In the genomic region with DNA sequence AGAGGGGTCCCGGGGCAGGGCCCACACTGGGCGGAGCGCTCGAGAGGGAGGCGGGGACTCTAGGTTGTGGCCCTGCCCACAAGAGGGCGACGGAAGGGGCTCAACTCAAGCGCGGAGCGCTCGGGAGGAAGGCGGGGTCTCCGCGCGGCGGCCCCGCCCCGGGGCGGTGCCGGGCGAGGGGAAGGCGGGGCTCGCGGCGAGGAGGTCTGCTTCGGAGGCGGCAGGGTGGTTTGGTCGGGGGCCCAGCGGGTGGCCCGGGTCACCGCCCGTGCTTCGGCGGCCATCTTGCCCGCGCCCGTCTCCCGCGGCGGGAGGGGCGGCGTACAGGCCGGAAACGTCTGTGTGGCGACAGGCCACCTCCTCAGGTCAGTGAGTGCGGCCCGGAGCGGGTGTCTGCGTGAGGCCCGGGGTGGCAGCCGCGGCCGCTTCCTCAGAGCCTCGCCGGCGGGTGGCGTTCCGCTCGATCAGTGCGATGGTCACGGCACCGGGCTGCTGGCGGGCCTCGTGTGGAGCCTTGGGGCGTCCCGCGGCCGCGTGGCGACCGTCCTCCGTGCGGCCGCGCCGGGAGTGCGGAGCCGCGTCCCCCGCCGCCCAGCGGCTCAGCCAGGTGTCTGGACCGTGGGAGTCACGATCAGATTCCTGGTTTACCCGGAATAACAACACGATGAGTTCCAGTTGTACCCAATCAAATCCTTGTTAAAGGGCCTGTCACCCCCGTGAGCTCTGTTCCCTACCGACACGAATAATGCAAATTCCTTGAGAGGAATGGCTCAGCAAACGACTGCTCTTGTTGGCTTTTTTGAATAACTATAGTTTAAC, we compare ENCODE assay signal across 8 mouse cellular contexts. TPM values are rescaled to one million over a fixed set of nuclear protein-coding genes. Genes with fewer than 3 reads are reported as not detected.
A peak's percentile ranks its signal among the peaks of the same experiment; 100 is the strongest.
DNase-seq lines count a peak whose midpoint lies in the region; ATAC-seq and TF ChIP-seq lines count a peak whose summit lies in the region.

TSS of gene Mios (plus strand) at position 176 of the 819 bp plus-strand sequence.

- H3K9ac ChIP-seq in heart, embryonic 11.5 days (ENCODE audit: low read depth, low read length): peak within 1 kb of the TSS; percentile 95
- peak within 1 kb of the TSS; percentile 93 for H3K9ac ChIP-seq in kidney, embryonic 16.5 days (replicated peaks; ENCODE audit: low read length)
- peak within 1 kb of the TSS; percentile 96 for H3K9ac ChIP-seq in liver, adult 2 months (ENCODE audit: low read depth, low read length)

- peak within 1 kb of the TSS; percentile 80 for H3ac ChIP-seq in myocyte (ENCODE audit: control insufficient read depth, insufficient read length)

- TF ChIP-seq POLR2A in bone marrow macrophage, adult 2 months (IDR thresholded peaks at IDR 0.05; ENCODE audit: borderline replicate concordance, low read depth, low read length): no peak
- TF ChIP-seq POLR2A in embryonic fibroblast, embryonic 13.5 days (IDR thresholded peaks at IDR 0.05; ENCODE audit: low read depth, low read length): peak; percentile 61
- TF ChIP-seq POLR2A in liver, adult 2 months (IDR thresholded peaks at IDR 0.05; ENCODE audit: extremely low read depth, insufficient read depth, low read length): peak; percentile 58; the same call in 1 of the 2 replicates
- TF ChIP-seq POLR2A in myocyte (IDR thresholded peaks at IDR 0.05; ENCODE audit: insufficient read length, low read depth): peak; percentile 77

- peak within 1 kb of the TSS; percentile 41 for H3K27ac ChIP-seq in bone marrow macrophage, adult 2 months (ENCODE audit: insufficient read depth, low read depth, low read length)
- peak within 1 kb of the TSS; percentile 58; the same call in 1 of the 2 replicates for H3K27ac ChIP-seq in embryonic fibroblast, embryonic 13.5 days (ENCODE audit: insufficient read depth, low read length)
- peak within 1 kb of the TSS; percentile 96 for H3K27ac ChIP-seq in heart, embryonic 11.5 days (ENCODE audit: low read depth, low read length)
- H3K27ac ChIP-seq in kidney, embryonic 16.5 days (ENCODE audit: low read length): peak within 1 kb of the TSS; percentile 97
- peak within 1 kb of the TSS; percentile 79 for H3K27ac ChIP-seq in liver, adult 2 months (replicated peaks; ENCODE audit: insufficient read depth, low read depth, low read length)

- peak within 1 kb of the TSS; percentile 68 for H3K4me2 ChIP-seq in heart, embryonic 11.5 days
- H3K4me2 ChIP-seq in kidney, embryonic 16.5 days (replicated peaks; ENCODE audit: low read depth, low read length): peak within 1 kb of the TSS; percentile 73
- peak within 1 kb of the TSS; percentile 90 for H3K4me2 ChIP-seq in myocyte (ENCODE audit: low read depth)

- no peaks in the 10 kb centered on the region for H3K27me3 ChIP-seq in heart, embryonic 11.5 days (ENCODE audit: control insufficient read depth, insufficient read depth, low read length)
- H3K27me3 ChIP-seq in kidney, embryonic 16.5 days (ENCODE audit: insufficient read depth, low read length): no peaks in the 10 kb centered on the region
- no peaks in the 10 kb centered on the region for H3K27me3 ChIP-seq in liver, adult 2 months (ENCODE audit: control insufficient read depth, insufficient read depth, low read length)
- no peaks in the 10 kb centered on the region for H3K27me3 ChIP-seq in myocyte (ENCODE audit: control insufficient read depth, insufficient read depth, insufficient read length)
- no peaks in the 10 kb centered on the region for H3K27me3 ChIP-seq in splenic B cell, adult 2 months (ENCODE audit: control insufficient read depth, insufficient read depth, low read length, poor library complexity, severe bottlenecking)

- H3K9me3 ChIP-seq in heart, embryonic 11.5 days (replicated peaks; ENCODE audit: control insufficient read depth, low read length): no peaks in the 10 kb centered on the region
- H3K9me3 ChIP-seq in kidney, embryonic 16.5 days (ENCODE audit: low read length): no peaks in the 10 kb centered on the region

- DNase-seq in A20 (ENCODE audit: low read depth, low spot score): peak; percentile 96
- peak; percentile 80 for DNase-seq in liver, adult 2 months (ENCODE audit: extremely low read depth, low read depth, low spot score)
- DNase-seq in splenic B cell, adult 2 months (ENCODE audit: low read depth, low spot score): peak; percentile 93

- H3K36me3 ChIP-seq in heart, embryonic 11.5 days (ENCODE audit: control insufficient read depth, insufficient read depth, low read length): no peaks in the 10 kb centered on the region
- H3K36me3 ChIP-seq in kidney, embryonic 16.5 days (ENCODE audit: insufficient read depth, low read length): 0 out of 2 replicates have a peak, but pooled peaks cover 5% of the 10 kb centered on the region
- peaks cover 1% of the 10 kb centered on the region; the same call in 1 of the 2 replicates for H3K36me3 ChIP-seq in liver, adult 2 months (ENCODE audit: control insufficient read depth, insufficient read depth, low read length)
- H3K36me3 ChIP-seq in myocyte (ENCODE audit: control insufficient read depth, insufficient read depth): no peaks in the 10 kb centered on the region
- no peaks in the 10 kb centered on the region for H3K36me3 ChIP-seq in splenic B cell, adult 2 months (ENCODE audit: control insufficient read depth, insufficient read depth, low read length, poor library complexity, severe bottlenecking)

- WGBS in heart, embryonic 11.5 days (ENCODE audit: insufficient replicate concordance): under 1% methylated on average over 76 of the region's 90 CpGs
- WGBS in kidney, embryonic 16.5 days: under 1% methylated on average over 65 of the region's 90 CpGs
- WGBS in liver, adult 2 months: under 1% methylated on average over 81 of the region's 90 CpGs

- H3K4me1 ChIP-seq in bone marrow macrophage, adult 2 months (ENCODE audit: control insufficient read depth, insufficient read depth, low read length): peaks cover 10% of the 10 kb centered on the region
- no peaks in the 10 kb centered on the region for H3K4me1 ChIP-seq in embryonic fibroblast, embryonic 13.5 days (ENCODE audit: control insufficient read depth, insufficient read depth, low read length)
- peaks cover 8% of the 10 kb centered on the region for H3K4me1 ChIP-seq in heart, embryonic 11.5 days (ENCODE audit: control insufficient read depth, insufficient read depth, low read length)
- peaks cover 8% of the 10 kb centered on the region; the same call in 1 of the 2 replicates for H3K4me1 ChIP-seq in kidney, embryonic 16.5 days (ENCODE audit: insufficient read depth, low read length)
- peaks cover 3% of the 10 kb centered on the region; the same call in 1 of the 2 replicates for H3K4me1 ChIP-seq in liver, adult 2 months (ENCODE audit: control insufficient read depth, insufficient read depth, low read length)

- peak; percentile 98 for ATAC-seq in heart, embryonic 11.5 days (replicated peaks; ENCODE audit: insufficient number of reproducible peaks, low FRiP score, low TSS enrichment)
- peak; percentile 98 for ATAC-seq in kidney, embryonic 16.5 days (ENCODE audit: low FRiP score, low TSS enrichment)

- no peak for TF ChIP-seq CTCF in bone marrow macrophage, adult 2 months (IDR thresholded peaks at IDR 0.05; ENCODE audit: low read depth, low read length)
- TF ChIP-seq CTCF in embryonic fibroblast, embryonic 13.5 days (IDR thresholded peaks at IDR 0.05; ENCODE audit: borderline replicate concordance, insufficient read depth, low read length): no peak
- TF ChIP-seq CTCF in liver, adult 2 months (IDR thresholded peaks at IDR 0.05; ENCODE audit: low read depth, low read length): peak; percentile 31

- H3K79me2 ChIP-seq in liver, adult 2 months (ENCODE audit: control insufficient read depth, insufficient read depth, low read length): peaks cover 4% of the 10 kb centered on the region; the same call in 1 of the 2 replicates
- peaks cover 21% of the 10 kb centered on the region for H3K79me2 ChIP-seq in myocyte (ENCODE audit: control insufficient read depth, insufficient read depth)

- peak within 1 kb of the TSS; percentile 96 for H3K4me3 ChIP-seq in bone marrow macrophage, adult 2 months (ENCODE audit: insufficient read depth, low read length)
- peak within 1 kb of the TSS; percentile 88 for H3K4me3 ChIP-seq in embryonic fibroblast, embryonic 13.5 days (ENCODE audit: insufficient read depth, low read length)
- H3K4me3 ChIP-seq in heart, embryonic 11.5 days (ENCODE audit: low read depth, low read length): peak within 1 kb of the TSS; percentile 84
- H3K4me3 ChIP-seq in kidney, embryonic 16.5 days (ENCODE audit: low read length): peak within 1 kb of the TSS; percentile 83
- peak within 1 kb of the TSS; percentile 91 for H3K4me3 ChIP-seq in liver, adult 2 months (ENCODE audit: insufficient read depth, low read depth, low read length)
- H3K4me3 ChIP-seq in myocyte: peak within 1 kb of the TSS; percentile 35

TF ChIP-seq in myocyte, 11 proteins besides CTCF, POLR2A, EP300 and RAD21:
- TF ChIP-seq POLR2AphosphoS2 (IDR thresholded peaks at IDR 0.05; ENCODE audit: insufficient read length, low read depth) (peak; percentile 71), MYOG (IDR thresholded peaks at IDR 0.05; ENCODE audit: control insufficient read depth in 1 of 3, insufficient read depth in 1 of 3, insufficient read length in 2 of 3, low read depth in 2 of 3) (peak in 1 of 3 experiments; percentile 7), MYOD1 (IDR thresholded peaks at IDR 0.05; ENCODE audit: control insufficient read depth in 1 of 3, insufficient read length in 2 of 3, low read depth in 2 of 3) (no peak), TCF3 (IDR thresholded peaks at IDR 0.05; ENCODE audit: insufficient read length, low read depth) (peak; percentile 2)

RNA-seq across cellular contexts. Expression of gene Mios, which starts in this region (rescaled TPM):
- polyA plus RNA-seq in bone marrow macrophage, adult 2 months (2012; ENCODE audit: insufficient read depth, insufficient read length, missing spikeins): 6.5 and 7.4 TPM in 2 replicates
- 20.2 and 23.8 TPM in 2 replicates for polyA plus RNA-seq in embryonic fibroblast, embryonic 13.5 days (2011; ENCODE audit: insufficient read length, low read depth, missing spikeins)
- polyA plus RNA-seq in heart, embryonic 11.5 days (2014; fragmentation: Nextera tagmentation; extraction: Ambion mirVana): 17.5 and 17.8 TPM in 2 replicates
- 24.0 and 24.4 TPM in 2 replicates for polyA plus RNA-seq in kidney, embryonic 16.5 days (2015; fragmentation: Nextera tagmentation; extraction: Ambion mirVana)
- 9.3 and 10.0 TPM in 2 replicates for total RNA-seq in liver, adult 2 months (2014; rRNA removed)
- 1.1 and 1.8 TPM in 2 replicates for polyA plus RNA-seq in liver, adult 2 months (2012; rRNA removed)
- polyA plus RNA-seq in myocyte (2012; fragmentation: generic; extraction: Trizol): 5.0 TPM

Comparison
In these comparisons a context has a peak if more than half of its experiments do, and no peak if none do; other contexts are left out.
1. Peak in every context shown above with its lines: DNase-seq, ATAC-seq, H3K4me3 ChIP-seq and H3K27ac ChIP-seq.
2. H3K27ac ChIP-seq: peak in every context shown above with its lines; median percentile 97 in kidney, embryonic 16.5 days; 96 in heart, embryonic 11.5 days; 79 in liver, adult 2 months; 58 in embryonic fibroblast, embryonic 13.5 days; 41 in bone marrow macrophage, adult 2 months.
3. H3K4me3 ChIP-seq: peak in every context shown above with its lines; median percentile 96 in bone marrow macrophage, adult 2 months; 91 in liver, adult 2 months; 88 in embryonic fibroblast, embryonic 13.5 days; 84 in heart, embryonic 11.5 days; 83 in kidney, embryonic 16.5 days; 35 in myocyte.